Mouse (Mus musculus) erythroblast, embryonic 14.5 days (primary cell): ENCODE measurements around the gene Ppm1h.

Experiments used
- GATA1 ChIP-seq: IDR thresholded peaks from 2 replicates; pipeline ENCODE4 v1.6.1; 2012; ENCODE audit warnings: low read length, inconsistent platforms, mixed read lengths
- TAL1 ChIP-seq: IDR thresholded peaks from 3 replicates; pipeline ENCODE4 v1.6.1; 2012; ENCODE audit warnings: low read length, inconsistent platforms, mixed read lengths

- TF ChIP-seq GATA1 (no peak), TAL1 (no peak)
These were observed 139.2 kb downstream of the Ppm1h start for GRCm38 (mm10) chr10:122817741-122818140.
